Mouse (Mus musculus): ENCODE data around the gene Gm20388.
A peak's percentile ranks its signal among the peaks of the same experiment; 100 is the strongest.

GRCm38 (mm10) chr8:122444058-122444748, 2533.6 kb downstream of the Gm20388 start:
- TF ChIP-seq HCFC1 (IDR thresholded peaks at IDR 0.05; ENCODE audit: borderline replicate concordance, insufficient read depth, low read length): peak; percentile 74; the same call in 1 of the 2 replicates
- no peak for TF ChIP-seq MAFK (IDR thresholded peaks at IDR 0.05; ENCODE audit: insufficient read depth, low read depth, low read length)
- TF ChIP-seq CHD2 (IDR thresholded peaks at IDR 0.05; ENCODE audit: low read depth, low read length): no peak; the same call in 1 of the 2 replicates
- no peak for TF ChIP-seq ZNF384 (IDR thresholded peaks at IDR 0.05; ENCODE audit: low read depth, low read length)
- TF ChIP-seq ZC3H11A (IDR thresholded peaks at IDR 0.05; ENCODE audit: borderline replicate concordance, low read depth, low read length): no peak
